Mouse (Mus musculus): ENCODE measurements around the gene Aip. TPM values are rescaled to one million over a fixed set of nuclear protein-coding genes. Genes with fewer than 3 reads are reported as not detected.
"Not testable (repeated sequence)": the region's sequence is repeated elsewhere in the genome, so short reads cannot be mapped to it uniquely, and the experiment has no call there.

The Aip gene
- polyA plus RNA-seq, 1 experiment from 2014 or later, result 87.5 TPM

DNA sequence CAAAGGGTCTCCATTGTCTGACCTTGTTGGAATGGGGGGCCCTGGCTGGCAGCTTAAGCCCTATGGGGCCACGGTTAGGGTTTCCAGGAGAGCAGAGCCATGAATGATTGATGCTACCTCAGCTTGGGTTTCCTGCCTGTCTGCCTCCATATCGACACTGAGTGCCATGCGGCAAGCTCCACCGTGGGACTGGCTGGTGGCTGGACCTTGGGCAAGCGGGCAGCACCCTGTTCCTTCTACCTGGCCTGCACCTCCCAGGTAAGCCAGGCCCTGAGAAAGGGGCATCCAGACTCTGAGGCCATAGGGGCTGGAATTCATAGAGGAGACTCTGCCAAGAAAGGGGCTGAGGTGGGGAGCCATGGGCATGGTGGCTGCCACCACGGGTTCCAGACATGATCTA is 14.5 kb upstream of the Aip start:
- Histone ChIP-seq H3K36me3 (ENCODE audit: control insufficient read depth, insufficient read depth) (no peaks in the 10 kb centered on the region), H3K4me1 (ENCODE audit: control insufficient read depth, insufficient read depth, low read length) (0 out of 2 replicates have a peak, but pooled peaks cover 3% of the 10 kb centered on the region), H3K9ac (ENCODE audit: low read length) (no peak overlapping the region), H3K4me2 (ENCODE audit: low read depth, low read length) (no peak overlapping the region), H3K9me3 (replicated peaks; ENCODE audit: control insufficient read depth, low read length) (no peaks in the 10 kb centered on the region), H3K4me3 (ENCODE audit: low read length) (no peak overlapping the region), H3K27me3 (ENCODE audit: control insufficient read depth, insufficient read depth, low read length) (no peaks in the 10 kb centered on the region), H3K27ac (ENCODE audit: low read length) (no peak overlapping the region)
- ATAC-seq (replicated peaks; ENCODE audit: extremely low read depth, insufficient read depth, low FRiP score), result no peak
- 85% methylated on average over 6 of the region's 6 CpGs for WGBS

DNA sequence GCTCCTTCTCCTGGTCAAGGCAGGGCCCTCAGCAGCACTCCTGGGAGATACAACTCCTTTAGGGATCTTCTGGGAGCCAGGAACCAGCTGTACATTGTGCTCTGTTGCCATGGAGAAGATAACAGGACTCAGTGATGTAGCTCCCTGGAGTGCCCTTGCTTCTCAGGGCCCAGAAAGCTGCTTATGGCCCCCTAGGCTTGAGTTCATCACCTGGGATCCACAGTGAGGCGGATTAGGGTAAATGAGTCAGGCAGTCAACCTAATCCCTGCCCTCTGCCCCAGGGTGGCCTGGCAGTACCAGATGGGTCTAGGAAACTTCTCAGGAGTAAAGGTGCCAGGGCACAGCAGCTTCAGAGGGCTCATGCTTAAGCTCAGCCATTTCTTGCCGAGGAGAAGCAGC is 13.8 kb upstream of the Aip start, which contains the start of gene Gpr152:
Gpr152 (plus strand) TSS at position 342 of the 400 bp plus-strand sequence.
- Histone ChIP-seq H3K9ac (ENCODE audit: low read length) (0 out of 2 replicates have a peak within 1 kb of the TSS, but pooled peaks have one; percentile 2), H3K4me3 (ENCODE audit: low read length) (no peak within 1 kb of the TSS), H3K36me3 (ENCODE audit: control insufficient read depth, insufficient read depth) (no peaks in the 10 kb centered on the region), H3K27ac (ENCODE audit: low read length) (no peak within 1 kb of the TSS), H3K4me2 (ENCODE audit: low read depth, low read length) (no peak within 1 kb of the TSS), H3K27me3 (ENCODE audit: control insufficient read depth, insufficient read depth, low read length) (no peaks in the 10 kb centered on the region), H3K9me3 (replicated peaks; ENCODE audit: control insufficient read depth, low read length) (no peaks in the 10 kb centered on the region), H3K4me1 (ENCODE audit: control insufficient read depth, insufficient read depth, low read length) (0 out of 2 replicates have a peak, but pooled peaks cover 3% of the 10 kb centered on the region)
- ATAC-seq (replicated peaks; ENCODE audit: extremely low read depth, insufficient read depth, low FRiP score), result no peak
- 74% methylated on average over 2 of the region's 2 CpGs for WGBS

DNA sequence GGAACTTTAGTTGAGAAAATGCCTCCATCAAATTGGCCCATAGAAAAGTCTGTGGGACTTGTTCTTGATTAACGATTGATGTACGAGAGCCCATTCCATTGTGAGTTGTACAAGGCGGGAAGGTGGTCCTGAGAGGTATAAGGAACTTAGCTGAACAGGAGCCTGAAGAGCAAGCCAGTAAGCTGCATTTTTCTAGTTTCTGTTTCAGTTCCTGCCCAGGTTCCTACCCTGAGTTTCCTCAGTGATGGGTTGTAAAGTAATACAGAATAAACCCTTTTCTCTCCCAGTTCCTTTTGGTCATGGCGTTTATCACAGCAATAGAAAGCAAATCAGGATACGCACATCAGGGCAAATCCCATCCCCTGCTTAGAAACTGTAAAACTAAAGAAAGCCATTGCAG is 12.3 kb upstream of the Aip start:
- ATAC-seq (replicated peaks; ENCODE audit: extremely low read depth, insufficient read depth, low FRiP score), result no peak
- no peaks in the 10 kb centered on the region for H3K36me3 ChIP-seq (ENCODE audit: control insufficient read depth, insufficient read depth)
- no peak overlapping the region for H3K9ac ChIP-seq (ENCODE audit: low read length)
- 0 out of 2 replicates have a peak, but pooled peaks cover 3% of the 10 kb centered on the region for H3K4me1 ChIP-seq (ENCODE audit: control insufficient read depth, insufficient read depth, low read length)
- H3K9me3 ChIP-seq (replicated peaks; ENCODE audit: control insufficient read depth, low read length), result no peaks in the 10 kb centered on the region
- H3K27ac ChIP-seq (ENCODE audit: low read length), result no peak overlapping the region
- H3K27me3 ChIP-seq (ENCODE audit: control insufficient read depth, insufficient read depth, low read length), result no peaks in the 10 kb centered on the region
- WGBS, result 77% methylated on average over 5 of the region's 5 CpGs
- H3K4me2 ChIP-seq (ENCODE audit: low read depth, low read length), result no peak overlapping the region
- H3K4me3 ChIP-seq (ENCODE audit: low read length), result no peak overlapping the region

DNA sequence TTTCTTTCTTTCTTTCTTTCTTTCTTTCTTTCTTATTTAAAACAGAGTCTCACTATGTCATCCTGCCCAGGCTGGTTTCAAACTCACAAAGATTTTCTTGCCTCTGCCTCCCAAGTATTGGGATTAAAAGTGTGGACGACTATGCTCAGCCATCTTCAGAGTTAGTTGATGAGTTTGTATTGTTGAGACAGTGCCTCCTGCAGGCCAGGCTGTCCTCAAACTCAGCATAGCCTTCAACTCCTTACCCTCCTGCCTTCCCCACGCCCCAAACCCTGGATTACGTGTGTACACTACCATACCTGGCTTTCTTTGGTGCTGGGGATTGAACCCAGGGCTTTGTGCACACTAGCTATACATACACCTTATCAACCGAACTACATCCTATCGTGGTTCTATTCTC is 10.8 kb upstream of the Aip start:
- Histone ChIP-seq H3K27ac (ENCODE audit: low read length) (no peak overlapping the region), H3K4me1 (ENCODE audit: control insufficient read depth, insufficient read depth, low read length) (0 out of 2 replicates have a peak, but pooled peaks cover 3% of the 10 kb centered on the region), H3K4me2 (ENCODE audit: low read depth, low read length) (no peak overlapping the region), H3K9ac (ENCODE audit: low read length) (no peak overlapping the region), H3K27me3 (ENCODE audit: control insufficient read depth, insufficient read depth, low read length) (no peaks in the 10 kb centered on the region), H3K36me3 (ENCODE audit: control insufficient read depth, insufficient read depth) (peaks cover 9% of the 10 kb centered on the region; the same call in 1 of the 2 replicates), H3K9me3 (replicated peaks; ENCODE audit: control insufficient read depth, low read length) (no peaks in the 10 kb centered on the region), H3K4me3 (ENCODE audit: low read length) (no peak overlapping the region)
- 71% methylated on average over 5 of the region's 5 CpGs for WGBS
- ATAC-seq (replicated peaks; ENCODE audit: extremely low read depth, insufficient read depth, low FRiP score), result no peak

DNA sequence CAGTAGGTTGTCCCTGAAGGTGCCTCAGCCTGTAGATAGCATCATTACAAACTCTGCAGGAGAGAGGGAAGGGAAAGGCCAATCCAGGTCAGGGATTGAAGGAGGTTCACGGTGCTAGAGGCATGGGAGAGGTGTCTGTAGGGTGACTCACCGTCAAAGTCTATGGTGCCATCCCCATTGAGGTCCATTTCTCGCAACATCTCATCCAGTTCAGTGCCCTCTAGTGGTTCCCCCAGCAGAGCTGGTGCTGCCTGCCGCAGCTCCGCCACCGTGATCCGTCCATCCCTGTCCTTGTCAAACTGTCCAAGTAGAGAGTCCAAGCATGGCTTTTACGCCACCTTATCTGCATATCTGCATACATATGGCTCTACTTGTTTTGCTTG is 10.3 kb upstream of the Aip start:
- not testable (repeated sequence) for H3K4me3 ChIP-seq (ENCODE audit: low read length); ATAC-seq (replicated peaks; ENCODE audit: extremely low read depth, insufficient read depth, low FRiP score); H3K9me3 ChIP-seq (replicated peaks; ENCODE audit: control insufficient read depth, low read length); H3K27me3 ChIP-seq (ENCODE audit: control insufficient read depth, insufficient read depth, low read length); H3K36me3 ChIP-seq (ENCODE audit: control insufficient read depth, insufficient read depth); H3K27ac ChIP-seq (ENCODE audit: low read length); H3K4me2 ChIP-seq (ENCODE audit: low read depth, low read length); H3K4me1 ChIP-seq (ENCODE audit: control insufficient read depth, insufficient read depth, low read length); H3K9ac ChIP-seq (ENCODE audit: low read length)
- WGBS, result 14% methylated on average over 8 of the region's 8 CpGs

DNA sequence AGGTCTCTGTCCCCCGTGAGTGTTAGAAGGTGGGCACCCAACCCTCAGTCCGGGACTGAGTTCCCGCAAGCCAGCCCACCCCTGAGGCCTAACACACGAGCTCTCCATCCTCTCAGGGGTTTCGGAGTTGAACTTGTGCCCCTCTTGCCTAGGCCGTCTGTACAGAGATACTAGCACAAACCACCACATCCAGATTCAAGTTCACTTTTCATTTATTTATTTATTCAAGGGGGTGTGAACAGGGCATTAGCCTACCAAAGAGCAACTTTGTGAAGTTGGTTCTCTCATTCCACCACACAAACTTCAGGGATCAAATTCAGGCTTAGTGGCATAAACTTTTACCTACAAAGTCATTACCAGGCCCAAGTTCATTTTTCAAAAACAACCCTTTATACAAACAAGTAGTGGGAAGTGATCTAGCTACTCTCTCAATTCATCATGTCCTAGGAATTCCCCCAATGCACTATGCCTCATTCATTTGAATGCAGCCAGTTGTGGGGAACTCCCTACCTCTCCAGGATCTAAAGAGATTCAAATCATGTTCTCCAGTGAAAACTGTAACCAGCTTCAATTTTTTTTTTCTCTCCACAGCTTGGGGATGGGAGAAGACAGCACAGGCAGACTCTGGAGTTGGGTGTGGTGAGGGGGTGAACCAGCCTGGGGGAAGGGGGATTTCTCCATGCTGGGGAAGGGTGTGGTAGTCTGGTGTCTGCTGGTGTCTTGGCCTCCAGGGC is 9.7 kb upstream of the Aip start:
- not testable (repeated sequence) for H3K27me3 ChIP-seq (ENCODE audit: control insufficient read depth, insufficient read depth, low read length); H3K4me3 ChIP-seq (ENCODE audit: low read length); ATAC-seq (replicated peaks; ENCODE audit: extremely low read depth, insufficient read depth, low FRiP score); H3K4me2 ChIP-seq (ENCODE audit: low read depth, low read length); H3K27ac ChIP-seq (ENCODE audit: low read length); H3K9me3 ChIP-seq (replicated peaks; ENCODE audit: control insufficient read depth, low read length); H3K4me1 ChIP-seq (ENCODE audit: control insufficient read depth, insufficient read depth, low read length); H3K36me3 ChIP-seq (ENCODE audit: control insufficient read depth, insufficient read depth); H3K9ac ChIP-seq (ENCODE audit: low read length)
- 79% methylated on average over 6 of the region's 6 CpGs for WGBS

DNA sequence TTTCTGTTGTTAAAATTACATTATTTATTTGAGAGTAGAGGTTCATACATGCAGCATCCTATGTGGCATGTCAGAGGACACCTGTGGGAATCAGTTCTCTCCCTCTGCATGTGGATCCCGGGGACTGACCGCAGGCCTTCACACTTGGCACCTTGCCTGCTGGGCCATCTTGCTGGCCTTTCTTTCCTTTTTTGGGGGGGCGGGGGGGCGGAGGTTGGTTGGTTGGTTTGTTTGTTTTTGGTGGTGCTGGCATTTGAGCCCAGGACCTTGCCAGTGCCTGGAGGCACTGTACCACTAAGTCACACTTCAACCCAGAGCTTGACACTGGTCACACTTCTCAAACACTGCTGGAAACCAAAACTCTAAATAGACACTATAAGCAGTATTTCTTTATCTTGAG is 8.7 kb upstream of the Aip start:
- H3K27ac ChIP-seq (ENCODE audit: low read length), result no peak overlapping the region
- no peak overlapping the region for H3K9ac ChIP-seq (ENCODE audit: low read length)
- peaks cover 11% of the 10 kb centered on the region for H3K4me1 ChIP-seq (ENCODE audit: control insufficient read depth, insufficient read depth, low read length)
- no peaks in the 10 kb centered on the region for H3K9me3 ChIP-seq (replicated peaks; ENCODE audit: control insufficient read depth, low read length)
- H3K4me3 ChIP-seq (ENCODE audit: low read length), result no peak overlapping the region
- H3K36me3 ChIP-seq (ENCODE audit: control insufficient read depth, insufficient read depth), result peaks cover 9% of the 10 kb centered on the region; the same call in 1 of the 2 replicates
- no peak overlapping the region for H3K4me2 ChIP-seq (ENCODE audit: low read depth, low read length)
- WGBS, result 79% methylated on average over 4 of the region's 4 CpGs
- no peaks in the 10 kb centered on the region for H3K27me3 ChIP-seq (ENCODE audit: control insufficient read depth, insufficient read depth, low read length)
- no peak for ATAC-seq (replicated peaks; ENCODE audit: extremely low read depth, insufficient read depth, low FRiP score)

DNA sequence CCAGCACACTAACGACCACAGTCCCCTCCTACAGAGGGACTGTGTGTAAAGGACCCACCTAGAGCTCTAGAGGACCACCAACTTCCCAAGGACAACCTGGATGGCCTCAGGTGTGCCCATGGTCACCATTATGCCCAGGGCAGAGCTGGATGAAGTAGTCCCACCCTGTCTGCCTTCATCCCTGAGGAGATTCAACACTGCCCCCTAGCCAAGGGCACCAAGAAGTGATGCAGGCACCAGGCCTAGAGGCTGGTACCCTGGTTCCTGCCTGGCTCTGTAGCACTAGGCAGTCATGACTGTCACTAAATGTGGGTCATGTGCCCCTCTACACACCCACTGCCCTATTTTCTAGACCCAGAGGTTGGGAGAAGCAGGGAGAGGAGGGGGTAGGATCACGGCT is 6.1 kb upstream of the Aip start:
- H3K27me3 ChIP-seq (ENCODE audit: control insufficient read depth, insufficient read depth, low read length), result no peaks in the 10 kb centered on the region
- no peak for ATAC-seq (replicated peaks; ENCODE audit: extremely low read depth, insufficient read depth, low FRiP score)
- H3K9ac ChIP-seq (ENCODE audit: low read length), result no peak overlapping the region
- no peak overlapping the region for H3K4me3 ChIP-seq (ENCODE audit: low read length)
- H3K4me2 ChIP-seq (ENCODE audit: low read depth, low read length), result no peak overlapping the region
- H3K36me3 ChIP-seq (ENCODE audit: control insufficient read depth, insufficient read depth), result peaks cover 17% of the 10 kb centered on the region
- peaks cover 15% of the 10 kb centered on the region for H3K4me1 ChIP-seq (ENCODE audit: control insufficient read depth, insufficient read depth, low read length)
- H3K27ac ChIP-seq (ENCODE audit: low read length), result no peak overlapping the region
- H3K9me3 ChIP-seq (replicated peaks; ENCODE audit: control insufficient read depth, low read length), result no peaks in the 10 kb centered on the region
- WGBS, result 85% methylated on average over 2 of the region's 2 CpGs

DNA sequence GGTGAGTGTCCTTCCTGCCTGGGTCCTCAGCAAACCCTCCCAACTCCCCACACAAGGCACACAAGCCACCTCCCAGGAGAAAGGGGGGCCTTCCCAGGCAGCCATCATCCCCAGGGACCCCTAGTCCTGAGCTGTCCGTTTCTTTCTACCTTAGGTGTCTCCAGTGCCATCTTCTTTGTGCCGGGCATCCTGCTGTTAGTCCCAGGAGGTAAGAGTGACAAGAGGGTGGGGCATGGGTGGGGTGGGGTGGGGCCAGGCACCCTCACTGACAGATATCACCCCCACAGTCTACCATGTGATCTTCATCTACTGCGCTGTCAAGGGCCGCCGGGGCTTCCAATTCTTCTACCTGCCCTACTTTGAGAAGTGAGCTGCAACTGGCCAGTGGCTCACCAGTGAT is 5.4 kb upstream of the Aip start:
- Histone ChIP-seq H3K9me3 (replicated peaks; ENCODE audit: control insufficient read depth, low read length) (no peaks in the 10 kb centered on the region), H3K27ac (ENCODE audit: low read length) (no peak overlapping the region), H3K27me3 (ENCODE audit: control insufficient read depth, insufficient read depth, low read length) (no peaks in the 10 kb centered on the region), H3K9ac (ENCODE audit: low read length) (no peak overlapping the region), H3K4me2 (ENCODE audit: low read depth, low read length) (no peak overlapping the region), H3K4me1 (ENCODE audit: control insufficient read depth, insufficient read depth, low read length) (peaks cover 19% of the 10 kb centered on the region), H3K36me3 (ENCODE audit: control insufficient read depth, insufficient read depth) (peaks cover 17% of the 10 kb centered on the region), H3K4me3 (ENCODE audit: low read length) (no peak overlapping the region)
- no peak for ATAC-seq (replicated peaks; ENCODE audit: extremely low read depth, insufficient read depth, low FRiP score)
- 80% methylated on average over 5 of the region's 5 CpGs for WGBS

Data from heart, embryonic 16.5 days (tissue).